Mouse (Mus musculus) myocyte (in vitro differentiated cells): ENCODE data around the gene Ccdc184. TPM values are rescaled to one million over a fixed set of nuclear protein-coding genes. Genes with fewer than 3 reads are reported as not detected.

Experiments used
- H3K27me3 ChIP-seq: one replicate; pipeline ENCODE4 v1.6.1; 2011; ENCODE audit not compliant: control insufficient read depth, insufficient read depth, insufficient read length
- H3K36me3 ChIP-seq: one replicate; pipeline ENCODE4 v1.6.1; 2011; ENCODE audit not compliant: control insufficient read depth, insufficient read depth
- H3K4me2 ChIP-seq: one replicate; pipeline ENCODE4 v1.6.1; 2011; ENCODE audit warnings: low read depth, control low read depth
- H3K4me3 ChIP-seq: one replicate; pipeline ENCODE4 v1.5.1; 2011; ENCODE audit warnings: mild to moderate bottlenecking, control low read depth, moderate library complexity
- H3K79me2 ChIP-seq: one replicate; pipeline ENCODE4 v1.6.1; 2011; ENCODE audit not compliant: control insufficient read depth, insufficient read depth
- H3ac ChIP-seq: one replicate; pipeline ENCODE4 v1.6.1; 2011; ENCODE audit not compliant: control insufficient read depth, insufficient read length
- CEBPB ChIP-seq: IDR thresholded peaks from 2 replicates; pipeline ENCODE4 v1.6.1; 2011; ENCODE audit warnings: mild to moderate bottlenecking, moderate library complexity; ENCODE audit not compliant: poor library complexity, insufficient read depth, severe bottlenecking
- E2F4 ChIP-seq: IDR thresholded peaks from one replicate; pipeline ENCODE4 v1.6.1; 2011; ENCODE audit warnings: mild to moderate bottlenecking, control low read depth, moderate library complexity; ENCODE audit not compliant: insufficient read depth
- MAX ChIP-seq: IDR thresholded peaks from one replicate; pipeline ENCODE4 v1.6.1; 2011; ENCODE audit warnings: low read depth, mild to moderate bottlenecking, control low read depth
- MYOD1 ChIP-seq, 3 experiments: IDR thresholded peaks; one replicate each; pipeline ENCODE4 v1.6.1; 2011; ENCODE audit warnings: control low read depth in 2 of 3, low read depth in 2 of 3, mild to moderate bottlenecking in 2 of 3, moderate library complexity in 1 of 3; ENCODE audit not compliant: insufficient read length in 2 of 3, control insufficient read depth in 1 of 3
- MYOG ChIP-seq, 3 experiments: IDR thresholded peaks; one replicate each; pipeline ENCODE4 v1.6.1; 2011; ENCODE audit warnings: control low read depth in 2 of 3, low read depth in 2 of 3, mild to moderate bottlenecking in 2 of 3; ENCODE audit not compliant: insufficient read length in 2 of 3, control insufficient read depth in 1 of 3, insufficient read depth in 1 of 3
- POLR2A ChIP-seq: IDR thresholded peaks from one replicate; pipeline ENCODE4 v1.6.1; 2011; ENCODE audit warnings: low read depth, mild to moderate bottlenecking, control low read depth, moderate library complexity; ENCODE audit not compliant: insufficient read length
- POLR2AphosphoS2 ChIP-seq: IDR thresholded peaks from one replicate; pipeline ENCODE4 v1.6.1; 2011; ENCODE audit warnings: low read depth, control low read depth; ENCODE audit not compliant: insufficient read length
- REST ChIP-seq: IDR thresholded peaks from one replicate; pipeline ENCODE4 v1.6.1; 2011; ENCODE audit warnings: mild to moderate bottlenecking, control low read depth, moderate library complexity; ENCODE audit not compliant: insufficient read depth, insufficient read length
- SRF ChIP-seq: IDR thresholded peaks from one replicate; pipeline ENCODE4 v1.6.1; 2011; ENCODE audit warnings: low read depth; ENCODE audit not compliant: control insufficient read depth, insufficient read length
- TCF12 ChIP-seq: IDR thresholded peaks from one replicate; pipeline ENCODE4 v1.6.1; 2011; ENCODE audit warnings: mild to moderate bottlenecking, control low read depth; ENCODE audit not compliant: poor library complexity, insufficient read depth, severe bottlenecking
- TCF3 ChIP-seq: IDR thresholded peaks from one replicate; pipeline ENCODE4 v1.6.1; 2011; ENCODE audit warnings: low read depth, control low read depth; ENCODE audit not compliant: insufficient read length
- USF1 ChIP-seq: IDR thresholded peaks from one replicate; pipeline ENCODE4 v1.6.1; 2011; ENCODE audit warnings: low read depth, mild to moderate bottlenecking, control low read depth, moderate library complexity
- polyA plus RNA-seq: library from polyadenylated mRNA; unstranded; fragments of >200 nt; fragmentation: generic; extraction: Trizol; gene quantifications from one replicate; pipeline ENCODE4 v1.2.1, GENCODE M21; 2012; ENCODE audit warnings: missing spikeins

Gene Ccdc184
- polyA plus RNA-seq: 0.05 TPM

GRCm38 (mm10) chr15:98166963-98167644 is at the start of gene Ccdc184:
TSS of gene Ccdc184 (plus strand) at chr15:98167158.
- H3K27me3 ChIP-seq: peaks cover 68% of the 10 kb centered on the region
- no peaks in the 10 kb centered on the region for H3K79me2 ChIP-seq
- H3K4me3 ChIP-seq: no peak within 1 kb of the TSS
- H3ac ChIP-seq: no peak within 1 kb of the TSS
- H3K36me3 ChIP-seq: no peaks in the 10 kb centered on the region
- no peak for TF ChIP-seq MYOG (IDR thresholded peaks at IDR 0.05; ENCODE audit: control insufficient read depth in 1 of 3, insufficient read depth in 1 of 3, insufficient read length in 2 of 3, low read depth in 2 of 3)
- no peak for TF ChIP-seq POLR2AphosphoS2
- no peak for TF ChIP-seq REST
- TF ChIP-seq TCF3: no peak
- no peak for TF ChIP-seq CEBPB
- TF ChIP-seq SRF: no peak
- TF ChIP-seq E2F4: no peak
- no peak for TF ChIP-seq POLR2A
- TF ChIP-seq MYOD1 (IDR thresholded peaks at IDR 0.05; ENCODE audit: control insufficient read depth in 1 of 3, insufficient read length in 2 of 3, low read depth in 2 of 3): no peak
- TF ChIP-seq USF1: no peak
- H3K4me2 ChIP-seq: peak within 1 kb of the TSS; percentile 49

GRCm38 (mm10) chr15:98119363-98119762 is 47.6 kb upstream of the Ccdc184 start:
- no peak for TF ChIP-seq USF1
- TF ChIP-seq SRF: no peak
- no peak for TF ChIP-seq MYOD1 (IDR thresholded peaks at IDR 0.05; ENCODE audit: control insufficient read depth in 1 of 3, insufficient read length in 2 of 3, low read depth in 2 of 3)
- no peak for TF ChIP-seq MAX
- TF ChIP-seq POLR2AphosphoS2: no peak
- no peak for TF ChIP-seq POLR2A
- TF ChIP-seq TCF3: no peak
- TF ChIP-seq TCF12: no peak
- TF ChIP-seq CEBPB: no peak

DNA sequence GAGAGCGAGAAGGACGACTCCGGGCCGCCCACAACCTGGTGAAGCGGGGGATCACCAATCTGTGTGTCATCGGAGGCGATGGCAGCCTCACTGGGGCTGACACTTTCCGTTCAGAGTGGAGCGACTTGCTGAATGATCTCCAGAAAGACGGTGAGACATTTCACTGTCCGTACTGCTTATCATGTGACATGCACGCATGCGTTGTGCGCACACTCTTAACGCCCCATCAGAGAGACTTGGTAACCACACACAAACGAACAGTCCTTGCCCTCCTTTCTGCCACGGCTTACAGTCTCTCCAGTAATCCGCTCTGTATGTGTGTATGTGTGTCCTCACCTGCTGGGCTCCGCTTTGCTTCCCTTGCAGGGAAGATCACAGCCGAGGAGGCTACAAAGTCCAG is 46.1 kb upstream of the Ccdc184 start:
- no peak overlapping the region for H3ac ChIP-seq
- no peak overlapping the region for H3K4me3 ChIP-seq
- H3K79me2 ChIP-seq: no peaks in the 10 kb centered on the region
- H3K27me3 ChIP-seq: no peaks in the 10 kb centered on the region
- no peak overlapping the region for H3K4me2 ChIP-seq
- TF ChIP-seq MAX: no peak
- no peak for TF ChIP-seq POLR2A
- no peak for TF ChIP-seq REST
- peaks cover 49% of the 10 kb centered on the region for H3K36me3 ChIP-seq

More at GRCm38 (mm10) chr15:98119363-98119762, 47.6 kb upstream of the Ccdc184 start:
- Histone ChIP-seq H3K4me3 (no peak overlapping the region), H3K36me3 (peaks cover 38% of the 10 kb centered on the region), H3K79me2 (no peaks in the 10 kb centered on the region), H3ac (no peak overlapping the region), H3K4me2 (no peak overlapping the region), H3K27me3 (no peaks in the 10 kb centered on the region)

DNA sequence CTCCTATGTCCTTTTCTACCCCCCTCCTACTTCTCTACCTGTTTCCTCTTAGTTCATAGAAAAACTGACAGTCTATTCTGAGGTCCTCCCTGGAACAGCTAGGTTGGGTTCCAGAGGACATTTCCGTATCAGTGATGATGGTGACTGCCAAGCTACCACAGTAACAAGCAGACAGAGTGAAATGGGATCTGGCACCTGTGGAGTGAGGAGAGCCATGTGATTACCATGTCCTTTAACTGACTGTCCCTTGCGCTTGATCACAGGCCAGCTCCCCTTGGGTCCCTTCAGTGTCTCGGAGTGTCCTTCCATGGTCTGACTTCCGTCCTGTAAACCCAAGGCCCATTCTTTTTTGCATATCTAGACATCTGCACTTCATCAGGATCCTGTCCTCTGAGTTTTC is 36.0 kb upstream of the Ccdc184 start:
- no peak overlapping the region for H3K4me2 ChIP-seq
- no peak overlapping the region for H3ac ChIP-seq
- H3K79me2 ChIP-seq: no peaks in the 10 kb centered on the region
- peaks cover 40% of the 10 kb centered on the region for H3K36me3 ChIP-seq
- no peaks in the 10 kb centered on the region for H3K27me3 ChIP-seq
- peak; percentile 15 for TF ChIP-seq POLR2A
- TF ChIP-seq TCF12: no peak
- peak; percentile 48 for TF ChIP-seq POLR2AphosphoS2
- no peak overlapping the region for H3K4me3 ChIP-seq

DNA sequence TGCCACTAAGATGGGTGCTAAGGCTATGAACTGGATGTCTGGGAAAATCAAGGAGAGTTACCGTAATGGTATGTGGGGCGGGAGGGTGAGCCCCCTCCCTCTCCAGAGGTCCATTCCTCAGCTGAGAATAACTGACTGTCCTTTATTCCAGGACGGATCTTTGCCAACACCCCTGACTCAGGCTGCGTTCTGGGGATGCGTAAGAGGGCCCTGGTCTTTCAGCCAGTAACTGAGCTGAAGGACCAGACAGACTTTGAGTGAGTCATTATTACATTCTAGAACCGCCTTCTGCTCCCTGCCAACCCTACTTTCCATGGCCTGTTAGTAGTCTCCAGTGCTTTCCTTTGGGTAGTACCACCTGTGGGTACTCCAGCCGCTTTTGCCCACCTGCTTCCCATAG is 35.5 kb upstream of the Ccdc184 start:
- TF ChIP-seq USF1 (no peak), CEBPB (no peak), E2F4 (no peak), MYOD1 (IDR thresholded peaks at IDR 0.05; ENCODE audit: control insufficient read depth in 1 of 3, insufficient read length in 2 of 3, low read depth in 2 of 3) (no peak), REST (no peak), TCF12 (no peak), POLR2A (no peak), MAX (no peak), POLR2AphosphoS2 (no peak), TCF3 (no peak), MYOG (IDR thresholded peaks at IDR 0.05; ENCODE audit: control insufficient read depth in 1 of 3, insufficient read depth in 1 of 3, insufficient read length in 2 of 3, low read depth in 2 of 3) (no peak), SRF (no peak)
- no peak overlapping the region for H3K4me3 ChIP-seq
- H3K79me2 ChIP-seq: no peaks in the 10 kb centered on the region
- H3K27me3 ChIP-seq: no peaks in the 10 kb centered on the region
- no peak overlapping the region for H3ac ChIP-seq
- H3K4me2 ChIP-seq: no peak overlapping the region
- peaks cover 39% of the 10 kb centered on the region for H3K36me3 ChIP-seq
